Mouse (Mus musculus) G1E (cell line): Measurements from ENCODE around the gene Mier2.

ENCODE experiments used
- CTCF ChIP-seq: IDR thresholded peaks from 2 replicates; pipeline ENCODE4 v1.5.1; 2012; ENCODE audit warnings: low read depth, low read length, inconsistent platforms, mixed read lengths
- GATA1 ChIP-seq: IDR thresholded peaks from 2 replicates; pipeline ENCODE4 v1.6.1; 2012; ENCODE audit warnings: borderline replicate concordance, low read length, inconsistent platforms, mixed read lengths
- POLR2AphosphoS5 ChIP-seq: IDR thresholded peaks from 2 replicates; pipeline ENCODE4 v1.6.1; 2012; ENCODE audit warnings: low read depth, low read length, inconsistent platforms; ENCODE audit not compliant: insufficient replicate concordance
- TAL1 ChIP-seq: conservative IDR thresholded peaks from 2 replicates; pipeline ENCODE4 v1.6.1; 2012; ENCODE audit warnings: low read depth, low read length, inconsistent platforms, mixed read lengths

GRCm38 (mm10) chr10:79574350-79574749 lies 19.4 kb upstream of the Mier2 start:
- no peak for TF ChIP-seq CTCF
- no peak for TF ChIP-seq TAL1
- no peak for TF ChIP-seq GATA1
- no peak for TF ChIP-seq POLR2AphosphoS5
